Mouse (Mus musculus) inflammation-experienced regulatory T-cells (primary cell): ENCODE data around the gene Fyb. TPM values are rescaled to one million over a fixed set of nuclear protein-coding genes. Genes with fewer than 3 reads are reported as not detected.

ENCODE experiments used
- polyA plus RNA-seq, 2 experiments: library from polyadenylated mRNA; unstranded; fragments of 100-300 nt; shearing (Covaris generic); gene quantifications; one replicate each; pipeline ENCODE4 v1.2.1; 2017

Fyb gene
- polyA plus RNA-seq: 100 to 1,000 TPM; 523 to 636 TPM

GRCm38 (mm10) chr15:6522653-6523167 is at the start of gene Fyb:
TSS of gene Fyb (plus strand) at chr15:6522853.

GRCm38 (mm10) chr15:6707936-6708525 is 185.4 kb downstream of the Fyb start, which contains the start of gene Rictor:
TSS of gene Rictor (plus strand) at chr15:6708379.

Other genes with a start within 250 kb of the Fyb start
- gene Dab2, start 223.1 kb upstream of the Fyb start, polyA plus RNA-seq: 1 to 10 TPM in 1 of 2 experiments, under 1 TPM in 1; 0.29 to 1.0 TPM
- gene C9, start 77.5 kb upstream of the Fyb start, polyA plus RNA-seq: under 1 TPM; 0.20 to 0.34 TPM
- 10 to 100 TPM; 62.7 to 79.1 TPM for gene Rictor, start 185.5 kb downstream of the Fyb start, polyA plus RNA-seq